Mouse (Mus musculus): ENCODE results near the gene Clic3. TPM values are rescaled to one million over a fixed set of nuclear protein-coding genes. Genes with fewer than 3 reads are reported as not detected.

Gene Clic3
- total RNA-seq, 1 experiment, result 1.5 TPM

DNA sequence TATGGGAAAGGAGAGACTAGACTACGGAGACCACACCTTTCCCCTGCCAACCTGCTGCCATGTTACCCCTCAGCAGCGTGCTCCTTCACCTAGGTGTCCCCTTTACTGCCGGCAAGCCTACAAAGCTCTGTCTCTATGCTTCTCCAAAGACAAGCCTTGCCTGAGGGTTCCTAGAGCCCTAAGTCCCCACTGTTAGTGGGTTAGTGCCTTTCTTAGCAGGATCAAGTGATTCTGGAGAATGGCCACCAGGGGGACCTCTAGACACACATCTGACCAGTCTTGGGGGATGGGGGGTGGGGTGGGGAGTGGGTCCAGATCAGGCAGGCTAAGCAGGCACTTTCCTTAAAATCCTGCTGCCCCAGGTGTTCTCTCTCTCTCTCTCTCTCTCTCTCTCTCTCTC lies 34.7 kb upstream of the Clic3 start:
- peaks cover 0 to 8% of the 10 kb centered on the region in 2 experiments; a peak in 2 of 4 replicates for H3K4me1 ChIP-seq (ENCODE audit: control insufficient read depth in 2 of 2, insufficient read depth in 2 of 2, low read length in 2 of 2, poor library complexity in 1 of 2)
- H3K4me3 ChIP-seq (ENCODE audit: insufficient read depth in 1 of 2, low read depth in 1 of 2, low read length in 2 of 2, poor library complexity in 1 of 2, severe bottlenecking in 1 of 2), result no peak overlapping the region
- no peaks in the 10 kb centered on the region for H3K9me3 ChIP-seq (ENCODE audit: control insufficient read depth, insufficient read depth, low read depth, low read length)
- no peaks in the 10 kb centered on the region for H3K36me3 ChIP-seq (ENCODE audit: control insufficient read depth, insufficient read depth, low read length, poor library complexity, severe bottlenecking)
- DNase-seq (ENCODE audit: low read depth, low spot score), result peak; percentile 80
- no peak overlapping the region for H3K9ac ChIP-seq (ENCODE audit: insufficient read depth, low read depth, low read length, poor library complexity, severe bottlenecking)
- in situ Hi-C loops (cut with MboI; ENCODE audit: low sequenced_read_pairs in 2 of 2, unreplicated experiment in 2 of 2), result no loop called here
- H3K27ac ChIP-seq (ENCODE audit: insufficient read depth, low read depth, low read length, poor library complexity, severe bottlenecking), result no peak overlapping the region
- no peak for TF ChIP-seq HCFC1 (IDR thresholded peaks at IDR 0.05; ENCODE audit: borderline replicate concordance, insufficient read depth, low read length)
- no peak for TF ChIP-seq ZNF384 (IDR thresholded peaks at IDR 0.05; ENCODE audit: low read depth, low read length)
- no peak for TF ChIP-seq MAFK (IDR thresholded peaks at IDR 0.05; ENCODE audit: insufficient read depth, low read depth, low read length)
- TF ChIP-seq ZC3H11A (IDR thresholded peaks at IDR 0.05; ENCODE audit: borderline replicate concordance, low read depth, low read length), result 0 out of 2 replicates have a peak, but pooled peaks have one; percentile 22

GRCm38 (mm10) chr2:25422587-25423410 lies 33.8 kb upstream of the Clic3 start, which contains the start of gene Fut7:
Fut7 (plus strand) TSS chr2:25423267.
- no peaks in the 10 kb centered on the region for H3K36me3 ChIP-seq (ENCODE audit: control insufficient read depth, insufficient read depth, low read length, poor library complexity, severe bottlenecking)
- TF ChIP-seq HCFC1 (IDR thresholded peaks at IDR 0.05; ENCODE audit: borderline replicate concordance, insufficient read depth, low read length) (no peak), MAFK (IDR thresholded peaks at IDR 0.05; ENCODE audit: insufficient read depth, low read depth, low read length) (no peak), ZC3H11A (IDR thresholded peaks at IDR 0.05; ENCODE audit: borderline replicate concordance, low read depth, low read length) (no peak), CHD2 (IDR thresholded peaks at IDR 0.05; ENCODE audit: low read depth, low read length) (no peak), ZNF384 (IDR thresholded peaks at IDR 0.05; ENCODE audit: low read depth, low read length) (no peak)
- in situ Hi-C loops (cut with MboI; ENCODE audit: low sequenced_read_pairs in 2 of 2, unreplicated experiment in 2 of 2), result no loop called here
- no peaks in the 10 kb centered on the region for H3K9me3 ChIP-seq (ENCODE audit: control insufficient read depth, insufficient read depth, low read depth, low read length)
- H3K27ac ChIP-seq (ENCODE audit: insufficient read depth, low read depth, low read length, poor library complexity, severe bottlenecking), result no peak within 1 kb of the TSS
- DNase-seq (ENCODE audit: low read depth, low spot score), result no peak
- no peak within 1 kb of the TSS for H3K9ac ChIP-seq (ENCODE audit: insufficient read depth, low read depth, low read length, poor library complexity, severe bottlenecking)
- H3K4me1 ChIP-seq (ENCODE audit: control insufficient read depth in 2 of 2, insufficient read depth in 2 of 2, low read length in 2 of 2, poor library complexity in 1 of 2), result peaks cover 0 to 8% of the 10 kb centered on the region in 2 experiments; a peak in 2 of 4 replicates
- H3K4me3 ChIP-seq (ENCODE audit: insufficient read depth in 1 of 2, low read depth in 1 of 2, low read length in 2 of 2, poor library complexity in 1 of 2, severe bottlenecking in 1 of 2), result no peak within 1 kb of the TSS

DNA sequence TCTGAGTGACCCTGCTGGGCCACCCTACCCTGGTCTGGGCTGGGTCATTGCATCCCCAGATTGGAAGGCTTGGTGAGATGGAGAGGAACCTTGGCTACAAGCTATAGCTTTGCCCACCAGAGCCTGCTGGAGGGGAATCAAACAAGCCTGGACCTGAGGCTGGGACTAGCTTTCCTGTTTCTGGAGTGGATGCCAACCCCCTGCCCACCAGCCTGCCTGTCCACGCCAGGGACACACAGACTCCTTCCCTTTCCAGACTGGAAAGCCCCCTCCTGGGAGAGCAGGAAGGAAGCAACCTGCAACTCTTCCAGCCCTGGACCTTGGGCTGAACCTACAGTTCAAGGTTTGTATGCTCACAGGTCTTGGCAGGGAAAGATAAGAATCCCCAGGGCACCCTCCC lies 33.0 kb upstream of the Clic3 start:
- in situ Hi-C loops (cut with MboI; ENCODE audit: low sequenced_read_pairs in 2 of 2, unreplicated experiment in 2 of 2), result no loop called here
- TF ChIP-seq CHD2 (IDR thresholded peaks at IDR 0.05; ENCODE audit: low read depth, low read length), result no peak
- TF ChIP-seq ZC3H11A (IDR thresholded peaks at IDR 0.05; ENCODE audit: borderline replicate concordance, low read depth, low read length), result no peak
- TF ChIP-seq HCFC1 (IDR thresholded peaks at IDR 0.05; ENCODE audit: borderline replicate concordance, insufficient read depth, low read length), result no peak
- no peak for TF ChIP-seq ZNF384 (IDR thresholded peaks at IDR 0.05; ENCODE audit: low read depth, low read length)
- no peak for TF ChIP-seq MAFK (IDR thresholded peaks at IDR 0.05; ENCODE audit: insufficient read depth, low read depth, low read length)

DNA sequence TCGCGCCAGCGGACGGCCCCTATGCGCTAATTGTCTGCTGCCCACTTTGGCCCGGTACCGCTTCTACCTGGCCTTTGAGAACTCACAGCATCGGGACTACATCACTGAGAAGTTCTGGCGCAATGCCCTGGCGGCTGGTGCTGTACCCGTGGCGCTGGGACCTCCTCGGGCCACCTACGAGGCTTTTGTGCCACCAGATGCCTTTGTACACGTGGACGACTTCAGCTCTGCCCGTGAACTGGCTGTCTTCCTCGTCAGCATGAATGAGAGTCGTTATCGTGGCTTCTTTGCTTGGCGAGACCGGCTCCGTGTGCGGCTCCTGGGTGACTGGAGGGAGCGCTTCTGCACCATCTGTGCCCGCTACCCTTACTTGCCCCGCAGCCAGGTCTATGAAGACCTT lies 31.2 kb upstream of the Clic3 start:
- Histone ChIP-seq H3K36me3 (ENCODE audit: control insufficient read depth, insufficient read depth, low read length, poor library complexity, severe bottlenecking) (no peaks in the 10 kb centered on the region), H3K4me3 (ENCODE audit: insufficient read depth in 1 of 2, low read depth in 1 of 2, low read length in 2 of 2, poor library complexity in 1 of 2, severe bottlenecking in 1 of 2) (peak overlapping the region; percentile 47 to 50), H3K4me1 (ENCODE audit: control insufficient read depth in 2 of 2, insufficient read depth in 2 of 2, low read length in 2 of 2, poor library complexity in 1 of 2) (peaks cover 0 to 12% of the 10 kb centered on the region in 2 experiments; a peak in 2 of 4 replicates), H3K27ac (ENCODE audit: insufficient read depth, low read depth, low read length, poor library complexity, severe bottlenecking) (no peak overlapping the region), H3K9me3 (ENCODE audit: control insufficient read depth, insufficient read depth, low read depth, low read length) (no peaks in the 10 kb centered on the region), H3K9ac (ENCODE audit: insufficient read depth, low read depth, low read length, poor library complexity, severe bottlenecking) (peak overlapping the region; percentile 9; the same call in 1 of the 2 replicates)
- no peak for TF ChIP-seq HCFC1 (IDR thresholded peaks at IDR 0.05; ENCODE audit: borderline replicate concordance, insufficient read depth, low read length)
- no peak for TF ChIP-seq ZNF384 (IDR thresholded peaks at IDR 0.05; ENCODE audit: low read depth, low read length)
- no peak for TF ChIP-seq CHD2 (IDR thresholded peaks at IDR 0.05; ENCODE audit: low read depth, low read length)
- TF ChIP-seq ZC3H11A (IDR thresholded peaks at IDR 0.05; ENCODE audit: borderline replicate concordance, low read depth, low read length), result no peak
- in situ Hi-C loops (cut with MboI; ENCODE audit: low sequenced_read_pairs in 2 of 2, unreplicated experiment in 2 of 2), result no loop called here
- DNase-seq (ENCODE audit: low read depth, low spot score), result no peak

More for the DNA sequence above, 33.0 kb upstream of the Clic3 start:
- no peak overlapping the region for H3K9ac ChIP-seq (ENCODE audit: insufficient read depth, low read depth, low read length, poor library complexity, severe bottlenecking)
- DNase-seq (ENCODE audit: low read depth, low spot score), result no peak
- H3K36me3 ChIP-seq (ENCODE audit: control insufficient read depth, insufficient read depth, low read length, poor library complexity, severe bottlenecking), result no peaks in the 10 kb centered on the region
- H3K4me3 ChIP-seq (ENCODE audit: insufficient read depth in 1 of 2, low read depth in 1 of 2, low read length in 2 of 2, poor library complexity in 1 of 2, severe bottlenecking in 1 of 2), result no peak overlapping the region
- no peak overlapping the region for H3K27ac ChIP-seq (ENCODE audit: insufficient read depth, low read depth, low read length, poor library complexity, severe bottlenecking)
- H3K9me3 ChIP-seq (ENCODE audit: control insufficient read depth, insufficient read depth, low read depth, low read length), result no peaks in the 10 kb centered on the region
- peaks cover 0 to 8% of the 10 kb centered on the region in 2 experiments; a peak in 2 of 4 replicates for H3K4me1 ChIP-seq (ENCODE audit: control insufficient read depth in 2 of 2, insufficient read depth in 2 of 2, low read length in 2 of 2, poor library complexity in 1 of 2)

Data from ES-E14 (cell line).